Mouse (Mus musculus): ENCODE measurements around the gene D16Ertd472e. TPM values are rescaled to one million over a fixed set of nuclear protein-coding genes. Genes with fewer than 3 reads are reported as not detected.
"Not testable (repeated sequence)": the region's sequence is repeated elsewhere in the genome, so short reads cannot be mapped to it uniquely, and the experiment has no call there.

D16Ertd472e gene
- polyA plus RNA-seq, 1 experiment = 41.7 TPM

DNA sequence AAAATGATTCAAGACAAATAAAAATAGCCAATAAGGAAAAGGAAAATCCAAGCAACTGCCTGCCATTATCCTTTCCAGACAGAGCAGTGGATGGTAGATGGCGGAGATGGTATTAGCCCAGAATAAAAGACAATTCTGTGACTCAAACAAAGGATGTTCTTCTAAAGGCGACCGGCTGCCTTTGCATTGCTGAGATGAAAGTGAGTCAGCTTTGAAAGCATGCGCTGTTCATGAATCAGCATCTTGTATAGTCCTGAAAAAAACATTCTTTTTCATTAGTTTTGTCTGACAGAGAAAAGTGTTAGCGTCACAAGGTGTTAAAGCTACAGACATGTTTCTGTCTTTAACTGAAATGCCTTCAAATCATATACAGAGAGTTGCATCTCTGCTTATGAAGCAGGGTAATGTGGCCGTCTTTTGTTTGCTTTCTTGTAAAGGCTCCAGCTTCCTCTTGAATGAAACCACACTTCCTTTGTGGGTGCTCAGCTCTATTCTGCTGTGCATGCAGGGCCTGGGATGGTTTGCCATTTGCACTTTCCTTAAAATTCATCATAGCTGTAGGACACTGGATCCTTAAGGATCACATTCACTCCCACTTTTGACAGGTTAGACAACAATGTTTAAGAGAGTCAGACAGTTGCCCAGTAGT, 44.4 kb downstream of the D16Ertd472e start:
- Histone ChIP-seq H3K27ac (ENCODE audit: control insufficient read depth, insufficient read depth, low read depth, low read length) (no peak overlapping the region), H3K36me3 (ENCODE audit: control insufficient read depth, insufficient read depth, low read length) (no peaks in the 10 kb centered on the region), H3K27me3 (ENCODE audit: control insufficient read depth, insufficient read depth, low read length) (no peaks in the 10 kb centered on the region)

DNA sequence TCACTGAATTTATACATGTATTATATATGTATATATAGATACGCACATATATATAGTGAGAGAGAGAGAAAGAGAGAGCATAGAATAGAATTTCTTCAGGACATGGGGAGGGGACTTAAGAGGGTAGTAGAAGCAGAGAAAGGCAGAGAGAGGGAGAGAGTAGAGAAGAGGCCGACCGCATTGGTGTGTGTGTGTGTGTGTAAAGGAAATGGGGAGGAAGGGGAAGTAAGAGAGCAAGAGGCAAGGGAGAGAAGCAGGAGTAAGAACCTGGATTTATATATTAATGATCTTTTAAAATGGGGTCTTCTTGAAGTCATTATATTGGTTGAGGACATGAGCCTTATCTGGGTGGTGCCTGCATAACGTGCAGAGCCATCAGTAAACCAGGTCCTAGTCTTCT, 53.5 kb downstream of the D16Ertd472e start:
- H3K27me3 ChIP-seq (ENCODE audit: control insufficient read depth, insufficient read depth, low read length) = no peaks in the 10 kb centered on the region
- H3K4me3 ChIP-seq (ENCODE audit: control insufficient read depth, low read depth, low read length) = no peak overlapping the region
- H3K27ac ChIP-seq (ENCODE audit: control insufficient read depth, insufficient read depth, low read depth, low read length) = no peak overlapping the region
- H3K4me1 ChIP-seq (ENCODE audit: control insufficient read depth, insufficient read depth, low read length) = no peaks in the 10 kb centered on the region
- H3K36me3 ChIP-seq (ENCODE audit: control insufficient read depth, insufficient read depth, low read length) = no peaks in the 10 kb centered on the region
- no peak for TF ChIP-seq CTCF (IDR thresholded peaks at IDR 0.05; ENCODE audit: control insufficient read depth, insufficient read depth, insufficient replicate concordance, low read depth, low read length)
- TF ChIP-seq POLR2A (IDR thresholded peaks at IDR 0.05; ENCODE audit: control insufficient read depth, low read depth, low read length) = no peak

More for the DNA sequence above, 44.4 kb downstream of the D16Ertd472e start:
- Histone ChIP-seq H3K4me3 (ENCODE audit: control insufficient read depth, low read depth, low read length) (no peak overlapping the region), H3K4me1 (ENCODE audit: control insufficient read depth, insufficient read depth, low read length) (peaks cover 6% of the 10 kb centered on the region)
- TF ChIP-seq CTCF (IDR thresholded peaks at IDR 0.05; ENCODE audit: control insufficient read depth, insufficient read depth, insufficient replicate concordance, low read depth, low read length) (no peak), POLR2A (IDR thresholded peaks at IDR 0.05; ENCODE audit: control insufficient read depth, low read depth, low read length) (no peak)

DNA sequence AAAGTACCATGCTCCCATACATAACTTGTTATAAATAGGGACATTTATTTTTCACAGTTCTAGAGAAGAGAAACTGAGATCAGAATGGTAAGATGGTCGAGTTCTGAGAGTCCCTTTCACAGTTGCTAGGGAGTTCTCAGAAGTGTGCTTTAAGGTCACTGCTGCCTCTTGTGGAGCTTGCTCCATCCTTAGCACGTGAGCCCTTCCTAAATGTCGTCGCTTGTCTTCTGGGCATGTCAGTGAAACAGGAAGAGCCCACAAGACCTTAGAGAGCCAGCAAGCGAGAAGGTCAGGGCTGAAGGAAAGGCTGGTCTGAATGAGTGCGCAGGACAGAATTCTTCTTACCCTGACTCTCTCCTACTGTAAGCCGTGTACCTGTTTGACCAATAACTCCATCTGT, 57.8 kb downstream of the D16Ertd472e start:
- no peak for TF ChIP-seq CTCF (IDR thresholded peaks at IDR 0.05; ENCODE audit: control insufficient read depth, insufficient read depth, insufficient replicate concordance, low read depth, low read length)
- no peak for TF ChIP-seq POLR2A (IDR thresholded peaks at IDR 0.05; ENCODE audit: control insufficient read depth, low read depth, low read length)
- Histone ChIP-seq H3K27me3 (ENCODE audit: control insufficient read depth, insufficient read depth, low read length) (no peaks in the 10 kb centered on the region), H3K4me3 (ENCODE audit: control insufficient read depth, low read depth, low read length) (no peak overlapping the region), H3K36me3 (ENCODE audit: control insufficient read depth, insufficient read depth, low read length) (no peaks in the 10 kb centered on the region), H3K4me1 (ENCODE audit: control insufficient read depth, insufficient read depth, low read length) (no peaks in the 10 kb centered on the region), H3K27ac (ENCODE audit: control insufficient read depth, insufficient read depth, low read depth, low read length) (no peak overlapping the region)

DNA sequence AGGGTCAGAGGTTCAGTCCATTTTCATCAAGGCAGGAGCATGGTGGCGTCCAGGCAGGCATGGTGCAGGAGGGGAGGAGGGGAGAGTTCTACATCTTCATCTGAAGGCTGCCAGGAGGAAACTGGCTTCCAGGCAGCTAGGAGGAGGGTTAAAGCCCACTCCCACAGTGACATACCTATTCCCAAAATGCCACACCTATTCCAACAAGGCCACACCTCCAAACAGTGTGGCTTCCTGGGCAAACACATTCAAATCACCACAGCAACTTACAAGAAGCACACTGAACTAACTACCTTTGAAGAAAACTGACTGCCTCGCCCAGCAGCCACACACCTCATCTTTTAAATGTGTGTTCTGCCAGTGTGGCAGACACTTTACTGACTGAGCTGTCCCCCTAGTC, 59.3 kb downstream of the D16Ertd472e start:
- no peaks in the 10 kb centered on the region for H3K36me3 ChIP-seq (ENCODE audit: control insufficient read depth, insufficient read depth, low read length)
- H3K4me3 ChIP-seq (ENCODE audit: control insufficient read depth, low read depth, low read length) = no peak overlapping the region
- H3K27ac ChIP-seq (ENCODE audit: control insufficient read depth, insufficient read depth, low read depth, low read length) = no peak overlapping the region
- H3K4me1 ChIP-seq (ENCODE audit: control insufficient read depth, insufficient read depth, low read length) = no peaks in the 10 kb centered on the region
- TF ChIP-seq POLR2A (IDR thresholded peaks at IDR 0.05; ENCODE audit: control insufficient read depth, low read depth, low read length) = no peak
- TF ChIP-seq CTCF (IDR thresholded peaks at IDR 0.05; ENCODE audit: control insufficient read depth, insufficient read depth, insufficient replicate concordance, low read depth, low read length) = no peak
- H3K27me3 ChIP-seq (ENCODE audit: control insufficient read depth, insufficient read depth, low read length) = no peaks in the 10 kb centered on the region

DNA sequence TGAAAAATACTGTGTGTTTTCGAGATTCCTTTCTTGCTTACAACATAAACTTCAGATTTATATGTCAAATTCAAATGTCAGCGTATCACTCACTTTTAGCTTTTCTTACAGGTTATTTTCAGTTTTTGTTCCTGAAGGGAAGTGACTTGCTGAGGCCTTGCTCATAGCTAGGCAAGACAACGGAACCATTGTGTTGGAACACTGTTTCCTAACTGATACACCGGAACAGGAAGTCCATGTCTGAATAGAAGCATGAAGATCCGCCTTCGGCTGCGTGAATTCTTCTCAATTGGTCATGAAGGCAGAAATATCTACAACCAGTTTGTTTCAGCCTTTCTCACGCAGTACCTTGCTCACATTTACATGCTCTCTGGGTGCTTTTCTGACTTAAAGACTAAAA, 65.0 kb downstream of the D16Ertd472e start:
- H3K4me3 ChIP-seq (ENCODE audit: control insufficient read depth, low read depth, low read length) = no peak overlapping the region; the same call in 1 of the 2 replicates
- no peaks in the 10 kb centered on the region for H3K4me1 ChIP-seq (ENCODE audit: control insufficient read depth, insufficient read depth, low read length)
- TF ChIP-seq CTCF (IDR thresholded peaks at IDR 0.05; ENCODE audit: control insufficient read depth, insufficient read depth, insufficient replicate concordance, low read depth, low read length) (no peak), POLR2A (IDR thresholded peaks at IDR 0.05; ENCODE audit: control insufficient read depth, low read depth, low read length) (no peak)
- no peaks in the 10 kb centered on the region for H3K27me3 ChIP-seq (ENCODE audit: control insufficient read depth, insufficient read depth, low read length)
- H3K27ac ChIP-seq (ENCODE audit: control insufficient read depth, insufficient read depth, low read depth, low read length) = no peak overlapping the region
- no peaks in the 10 kb centered on the region for H3K36me3 ChIP-seq (ENCODE audit: control insufficient read depth, insufficient read depth, low read length)

DNA sequence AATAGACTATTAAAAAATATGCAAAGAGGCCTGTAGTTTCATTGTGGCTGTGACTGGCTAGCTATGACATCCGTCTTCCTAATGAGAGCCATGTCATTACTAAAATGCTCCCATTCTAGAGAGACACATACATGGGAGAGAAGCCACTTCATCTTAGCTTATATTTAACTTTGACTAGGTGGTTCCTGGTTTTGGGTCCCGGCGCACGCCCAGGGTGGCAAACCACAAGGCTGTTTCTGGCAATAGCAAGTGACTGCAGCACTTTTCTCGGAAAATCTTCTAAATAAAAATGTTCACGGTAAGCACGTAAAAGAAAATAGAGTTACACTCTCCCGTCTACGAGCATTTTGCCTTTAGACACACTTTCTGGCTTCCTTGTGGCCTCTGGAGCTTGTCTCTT, 74.0 kb downstream of the D16Ertd472e start:
- H3K27me3 ChIP-seq (ENCODE audit: control insufficient read depth, insufficient read depth, low read length) = no peaks in the 10 kb centered on the region
- no peaks in the 10 kb centered on the region for H3K4me1 ChIP-seq (ENCODE audit: control insufficient read depth, insufficient read depth, low read length)
- H3K27ac ChIP-seq (ENCODE audit: control insufficient read depth, insufficient read depth, low read depth, low read length) = no peak overlapping the region
- H3K4me3 ChIP-seq (ENCODE audit: control insufficient read depth, low read depth, low read length) = no peak overlapping the region
- TF ChIP-seq POLR2A (IDR thresholded peaks at IDR 0.05; ENCODE audit: control insufficient read depth, low read depth, low read length) (no peak), CTCF (IDR thresholded peaks at IDR 0.05; ENCODE audit: control insufficient read depth, insufficient read depth, insufficient replicate concordance, low read depth, low read length) (no peak)
- H3K36me3 ChIP-seq (ENCODE audit: control insufficient read depth, insufficient read depth, low read length) = no peaks in the 10 kb centered on the region

DNA sequence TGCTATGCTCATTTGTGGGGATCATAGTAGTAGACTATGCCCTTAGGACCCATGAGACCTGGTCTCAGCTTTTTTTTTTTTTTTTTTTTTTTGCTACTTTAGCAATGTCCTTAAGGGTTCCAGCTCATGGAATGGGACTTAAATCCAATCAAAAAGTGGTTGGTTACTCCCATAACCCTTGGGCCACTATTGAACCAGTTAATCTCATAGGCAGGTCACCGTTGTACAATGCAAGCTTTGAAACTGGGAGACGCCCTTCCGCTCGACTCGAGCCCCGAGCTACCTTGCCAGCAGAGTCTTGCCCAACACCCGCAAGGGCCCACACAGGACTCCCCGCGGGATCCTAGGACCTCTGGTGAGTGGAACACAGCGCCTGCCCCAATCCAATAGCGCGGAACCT, 83.8 kb downstream of the D16Ertd472e start:
- H3K4me3 ChIP-seq (ENCODE audit: control insufficient read depth, low read depth, low read length); H3K36me3 ChIP-seq (ENCODE audit: control insufficient read depth, insufficient read depth, low read length); H3K4me1 ChIP-seq (ENCODE audit: control insufficient read depth, insufficient read depth, low read length); H3K27me3 ChIP-seq (ENCODE audit: control insufficient read depth, insufficient read depth, low read length); H3K27ac ChIP-seq (ENCODE audit: control insufficient read depth, insufficient read depth, low read depth, low read length): not testable (repeated sequence)

DNA sequence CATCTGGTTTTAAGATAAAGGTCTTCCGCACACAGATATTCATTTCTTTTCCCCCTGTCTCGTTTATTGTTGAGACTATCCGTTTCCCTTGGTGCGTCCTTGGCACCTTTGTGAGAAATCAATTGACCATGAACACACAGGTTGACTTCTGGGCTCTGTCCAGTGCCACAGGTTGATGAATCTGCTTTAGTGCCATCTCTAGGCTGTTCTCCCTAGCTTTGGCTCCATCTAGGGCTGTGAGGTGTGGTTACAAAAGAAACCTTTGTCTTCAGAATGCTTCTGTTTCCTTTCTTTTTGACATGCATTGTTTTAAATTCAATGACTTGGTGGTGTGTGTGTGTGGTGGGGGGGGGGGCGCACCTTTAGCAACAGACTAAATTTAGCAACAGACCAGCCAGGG, 85.7 kb downstream of the D16Ertd472e start:
- H3K27me3 ChIP-seq (ENCODE audit: control insufficient read depth, insufficient read depth, low read length) = no peaks in the 10 kb centered on the region
- no peak overlapping the region for H3K4me3 ChIP-seq (ENCODE audit: control insufficient read depth, low read depth, low read length)
- H3K4me1 ChIP-seq (ENCODE audit: control insufficient read depth, insufficient read depth, low read length) = no peaks in the 10 kb centered on the region
- TF ChIP-seq CTCF (IDR thresholded peaks at IDR 0.05; ENCODE audit: control insufficient read depth, insufficient read depth, insufficient replicate concordance, low read depth, low read length) = no peak
- no peak for TF ChIP-seq POLR2A (IDR thresholded peaks at IDR 0.05; ENCODE audit: control insufficient read depth, low read depth, low read length)
- no peaks in the 10 kb centered on the region for H3K36me3 ChIP-seq (ENCODE audit: control insufficient read depth, insufficient read depth, low read length)
- H3K27ac ChIP-seq (ENCODE audit: control insufficient read depth, insufficient read depth, low read depth, low read length) = no peak overlapping the region

Other genes with a start within 250 kb of the D16Ertd472e start
- gene Btg3, start 199.5 kb downstream of the D16Ertd472e start, polyA plus RNA-seq (2012; rRNA removed) = 6.0 and 7.7 TPM in 2 replicates